Mouse (Mus musculus) CH12F3 (cell line): ENCODE measurements around the gene Ceacam16.

Experiments used
- in situ Hi-C: fragments of 300-500 bp; cut with MboI; formaldehyde crosslinking; loops from 2 replicates; pipeline ENCODE4 v1.14.3; 2020; ENCODE audit warnings: low sequenced_read_pairs

Gene Ceacam16

GRCm38 (mm10) chr7:19844521-19845171 lies 16.5 kb downstream of the Ceacam16 start:
- in situ Hi-C loops = loop anchor here (5.0 kb wide), 1 partner anchor 42 kb away; no protein-coding TSS in a partner anchor

DNA sequence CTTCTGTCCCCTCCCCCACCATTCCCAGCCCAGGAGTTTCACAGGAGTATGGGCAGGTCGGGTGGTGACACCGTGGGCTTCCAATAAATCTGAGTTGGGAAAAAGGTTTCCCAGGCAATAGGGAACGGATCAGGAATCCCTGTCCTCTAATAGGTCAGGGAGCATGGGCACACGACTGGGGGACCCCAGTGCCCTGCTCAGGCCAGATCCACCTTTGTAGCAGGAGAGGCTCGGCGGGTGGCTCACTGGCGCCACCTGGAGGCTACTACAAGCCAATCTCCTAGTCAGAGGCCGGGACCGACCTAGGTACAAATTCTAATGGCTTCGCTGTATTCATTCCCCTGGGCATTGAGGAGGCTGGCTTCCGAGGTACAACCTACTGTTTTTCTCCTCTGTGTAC lies 17.5 kb downstream of the Ceacam16 start:
- in situ Hi-C loops = loop anchor here (5.0 kb wide), 1 partner anchor 41 kb away; no protein-coding TSS in a partner anchor

DNA sequence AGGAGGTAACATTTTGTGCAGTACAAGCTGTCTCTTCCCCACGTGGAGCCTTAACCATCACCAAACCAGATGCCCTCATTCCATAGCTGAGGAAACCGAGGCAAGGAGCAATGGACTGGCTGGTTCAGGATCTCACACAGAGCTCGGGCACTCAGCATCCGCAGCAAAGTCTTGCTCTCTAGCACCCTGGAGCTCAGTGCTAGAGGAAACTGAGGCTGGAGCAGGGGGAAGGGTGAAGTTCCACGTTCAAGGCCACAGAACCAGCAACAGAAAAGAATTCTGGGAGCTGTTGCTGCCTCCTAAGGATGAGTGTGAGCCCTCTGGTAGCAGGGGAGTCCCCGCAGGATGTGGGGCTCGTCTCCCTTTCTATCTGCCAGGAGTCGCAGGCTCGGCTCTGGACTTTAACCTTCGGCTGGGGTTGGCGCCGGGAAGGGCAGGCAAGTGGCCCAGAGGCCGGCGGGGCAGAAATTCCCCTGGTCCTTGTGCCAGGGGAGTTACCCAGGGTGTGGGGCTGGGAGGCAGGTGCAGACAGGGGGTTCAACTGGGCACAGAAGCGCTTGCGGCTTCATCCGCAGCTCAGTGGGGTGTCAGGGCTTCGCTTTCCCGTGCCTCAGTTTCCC lies 18.1 kb downstream of the Ceacam16 start:
- in situ Hi-C loops = loop anchor here (5.0 kb wide), 1 partner anchor 41 kb away; no protein-coding TSS in a partner anchor

GRCm38 (mm10) chr7:19841686-19842413 lies 19.2 kb downstream of the Ceacam16 start:
- in situ Hi-C loops = loop anchor here (5.0 kb wide), 1 partner anchor 40 kb away; no protein-coding TSS in a partner anchor

DNA sequence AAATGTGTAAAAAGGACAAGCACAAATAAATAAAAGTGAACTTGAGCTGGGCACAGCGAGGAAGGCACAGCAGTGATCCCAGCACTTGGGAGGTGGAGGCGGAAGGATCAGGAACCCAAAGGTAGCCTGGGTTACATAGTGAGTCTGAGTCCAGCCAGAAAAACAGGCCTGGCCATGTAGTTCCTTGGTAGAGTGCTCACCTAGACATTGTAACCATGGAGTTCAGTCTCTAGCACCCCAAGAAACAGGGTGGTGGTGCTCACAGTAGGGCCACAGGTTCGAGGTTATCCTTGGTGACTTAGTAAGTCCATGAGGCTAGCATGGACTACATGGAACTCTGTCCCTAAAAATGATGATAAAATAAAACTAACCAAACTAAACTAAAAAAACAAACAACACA lies 20.2 kb downstream of the Ceacam16 start:
- in situ Hi-C loops = loop anchor here (5.0 kb wide), 1 partner anchor 39 kb away; no protein-coding TSS in a partner anchor

DNA sequence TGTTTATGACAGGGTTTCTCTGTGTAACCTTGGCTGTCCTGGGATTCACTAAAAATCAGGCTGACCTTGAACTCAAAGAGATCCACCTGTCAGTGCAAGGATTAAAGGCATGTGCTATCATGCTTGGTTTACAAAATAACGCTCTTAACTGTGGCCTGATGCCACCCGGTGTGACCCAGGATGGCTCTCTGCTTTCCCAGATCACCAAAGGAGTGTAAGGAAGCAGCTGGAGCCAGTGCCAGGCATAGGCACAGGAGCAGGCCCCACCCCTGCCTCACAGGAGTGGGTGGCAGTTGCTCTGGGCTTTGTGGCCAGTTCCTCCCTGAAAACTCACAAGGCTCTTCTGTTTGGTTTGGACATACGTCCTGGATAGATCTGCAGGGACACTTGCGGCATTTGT lies 20.7 kb downstream of the Ceacam16 start:
- in situ Hi-C loops = loop anchor here (5.0 kb wide), 1 partner anchor 38 kb away; no protein-coding TSS in a partner anchor

DNA sequence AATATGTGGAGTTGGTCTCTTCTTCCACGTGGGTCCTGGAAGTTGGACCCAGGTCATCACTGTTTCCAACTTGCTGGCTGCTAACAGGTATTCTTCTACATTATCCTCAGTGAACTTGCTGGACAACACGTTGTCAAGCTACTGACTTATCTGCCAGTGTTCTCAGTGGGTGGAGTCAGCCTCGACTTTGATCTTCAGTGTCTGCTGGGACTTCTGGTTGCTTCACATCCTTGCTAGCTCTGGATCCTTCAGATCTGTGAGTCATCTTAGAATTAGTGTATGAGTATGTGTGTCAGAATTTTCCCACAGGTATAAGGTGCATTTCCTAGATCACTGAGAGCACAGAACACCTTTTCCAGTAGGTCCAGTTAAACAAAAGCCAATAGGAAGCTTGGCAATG lies 24.3 kb downstream of the Ceacam16 start:
- in situ Hi-C loops = no loop called here

DNA sequence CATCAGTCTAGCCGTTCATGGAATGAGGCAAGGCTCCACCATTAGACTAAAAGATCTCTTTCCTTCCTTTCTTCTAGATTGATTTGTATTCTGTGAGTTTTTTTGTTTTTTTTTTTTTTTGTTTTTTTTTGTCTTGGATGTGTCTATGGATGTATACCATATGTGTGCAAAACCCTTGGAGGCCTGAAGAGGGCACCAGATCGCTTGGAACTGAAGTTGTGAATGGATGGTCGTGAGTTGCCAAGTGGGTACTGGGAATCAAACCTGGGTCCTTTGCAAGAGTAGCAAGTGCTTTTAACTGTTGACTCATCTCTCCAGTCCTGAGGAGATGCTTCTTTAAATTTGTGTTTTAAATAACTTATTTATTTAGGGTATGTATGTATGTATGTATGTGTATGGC lies 27.0 kb downstream of the Ceacam16 start:
- in situ Hi-C loops = no loop called here

DNA sequence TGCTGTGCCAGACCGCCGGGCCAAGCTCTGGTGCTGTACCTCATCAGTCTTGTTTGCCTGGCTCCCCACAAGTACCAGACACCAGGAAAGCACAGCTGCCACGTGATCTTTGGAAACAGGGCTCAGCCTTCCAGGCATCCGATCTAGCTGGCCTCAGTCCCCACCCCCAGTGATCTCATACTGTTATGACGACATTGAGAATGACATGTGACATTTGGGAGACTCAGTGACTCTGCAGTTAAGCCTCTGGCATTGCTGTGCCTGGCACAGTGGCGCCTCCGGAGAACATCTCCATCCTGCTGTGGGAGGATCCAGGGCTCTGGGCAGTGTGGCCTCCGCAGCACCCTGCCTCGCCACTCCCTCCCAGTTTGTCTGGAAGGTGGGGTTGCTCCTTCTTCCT lies 29.3 kb downstream of the Ceacam16 start:
- in situ Hi-C loops = no loop called here

DNA sequence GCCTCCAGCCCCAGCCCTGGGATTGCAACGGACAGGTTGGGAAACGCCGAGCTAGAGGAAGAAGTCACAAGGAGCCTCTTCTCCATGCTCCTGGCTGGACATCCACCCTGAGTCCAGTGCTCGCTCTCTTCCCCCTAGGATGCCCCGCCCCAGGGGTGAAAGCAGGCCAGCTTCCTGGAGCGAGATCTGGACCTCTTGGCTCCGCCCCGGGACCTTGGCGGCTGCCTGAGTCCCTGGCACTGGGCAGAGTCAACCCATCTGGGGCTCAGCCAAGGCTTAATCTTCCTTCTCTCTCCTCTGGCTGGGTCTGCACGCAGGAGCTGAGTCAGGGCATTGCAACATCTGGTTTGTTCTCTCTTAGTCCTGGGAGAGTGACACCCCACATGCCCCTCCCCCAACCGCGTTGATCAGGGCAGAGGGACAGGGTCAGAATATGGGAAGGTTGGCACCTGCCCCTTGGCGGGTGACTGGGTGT lies 30.4 kb downstream of the Ceacam16 start:
- in situ Hi-C loops = no loop called here

DNA sequence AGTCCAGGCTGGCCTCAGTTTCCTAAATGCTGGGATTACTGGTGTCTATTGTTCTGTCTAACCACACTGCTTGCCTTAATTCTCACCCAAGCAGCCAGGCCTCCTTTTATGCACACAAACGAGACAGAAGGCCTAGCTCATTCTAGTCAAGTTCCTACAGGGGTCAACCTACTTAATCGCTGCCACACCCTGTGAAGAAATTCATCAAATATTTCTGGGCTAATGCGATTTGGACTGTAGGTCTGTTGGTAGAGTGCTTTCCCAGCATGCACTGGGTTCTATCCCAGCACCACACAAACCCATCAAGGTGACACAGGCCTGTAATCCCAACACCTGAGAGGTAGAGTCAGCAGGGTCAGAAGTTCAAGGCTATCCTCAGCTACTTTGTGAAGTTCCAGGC lies 31.4 kb downstream of the Ceacam16 start:
- in situ Hi-C loops = no loop called here

DNA sequence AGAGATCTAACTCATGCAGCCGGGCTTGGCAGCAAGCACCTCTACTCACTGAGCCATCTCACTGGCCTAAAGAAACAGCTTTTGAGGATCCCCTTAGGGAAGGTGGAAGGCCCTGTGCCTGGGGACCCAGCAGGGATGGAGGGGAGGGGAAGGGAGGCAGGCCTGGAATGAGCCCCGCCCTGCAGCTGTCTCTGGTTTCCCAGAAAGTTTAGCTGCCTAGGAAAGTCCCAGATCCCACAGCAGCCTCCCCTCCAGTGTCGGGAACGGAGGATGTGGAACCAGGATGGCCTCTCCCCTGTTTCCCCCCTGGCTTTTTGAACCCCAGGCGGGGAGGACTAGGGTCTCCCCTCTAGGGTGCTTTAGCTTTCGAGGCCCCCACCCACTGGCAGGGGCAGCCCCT lies 34.3 kb downstream of the Ceacam16 start:
- in situ Hi-C loops = no loop called here

- in situ Hi-C loops = no loop called here
These were observed 36.7 kb downstream of the Ceacam16 start for GRCm38 (mm10) chr7:19824182-19824973.

DNA sequence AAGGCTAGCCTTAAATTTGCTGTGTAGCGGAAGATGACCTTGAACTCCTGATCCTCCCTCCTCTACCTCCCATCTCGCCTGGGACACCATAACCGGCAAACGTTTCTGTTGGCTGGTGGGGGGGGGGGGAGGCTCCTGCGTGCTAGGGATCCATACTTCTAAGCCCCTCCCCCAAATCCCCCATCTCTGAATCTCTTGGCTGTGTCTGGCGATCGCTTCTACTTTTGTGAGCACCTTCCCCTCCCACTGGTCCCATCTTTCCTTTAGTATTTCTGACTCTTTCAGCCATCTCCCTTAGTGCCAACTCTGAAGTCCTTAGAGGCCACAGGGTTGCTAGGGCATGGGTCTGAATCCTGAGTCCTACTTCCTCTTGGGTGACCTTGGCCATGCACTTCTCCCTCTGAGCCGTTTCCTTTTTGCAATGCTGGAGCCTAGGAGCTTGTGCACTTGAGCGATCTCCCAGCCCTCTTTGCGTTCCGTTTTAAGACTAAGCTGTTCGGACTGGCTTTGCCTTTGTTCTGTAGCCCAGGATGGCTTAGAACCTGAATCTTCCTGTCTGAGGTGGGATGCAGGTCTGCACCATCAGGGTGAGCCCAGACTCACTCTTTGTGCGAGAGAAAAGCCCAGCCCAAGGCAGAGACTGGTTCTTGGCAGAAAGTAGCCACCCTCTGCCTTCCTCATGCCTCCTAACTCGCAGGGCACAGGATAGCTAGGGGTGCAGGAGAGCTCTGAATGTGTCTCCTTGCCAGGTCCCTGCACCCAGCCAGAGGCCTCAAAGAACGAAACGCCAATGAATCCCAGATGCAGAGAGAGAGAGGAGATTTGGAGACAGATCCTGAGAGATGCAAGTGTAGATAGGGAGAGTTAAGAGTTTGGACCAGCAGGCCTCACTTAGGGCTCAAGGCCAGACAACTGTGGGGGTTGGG lies 37.6 kb downstream of the Ceacam16 start:
- in situ Hi-C loops = no loop called here

GRCm38 (mm10) chr7:19822604-19823058 lies 38.5 kb downstream of the Ceacam16 start, which contains the start of gene Bcl3:
Gene Bcl3 (minus strand): TSS chr7:19822770.
- in situ Hi-C loops = no loop called here

- in situ Hi-C loops = no loop called here
These were observed 38.9 kb downstream of the Ceacam16 start for GRCm38 (mm10) chr7:19822193-19822592.

GRCm38 (mm10) chr7:19821633-19822032 lies 39.5 kb downstream of the Ceacam16 start:
- in situ Hi-C loops = no loop called here

DNA sequence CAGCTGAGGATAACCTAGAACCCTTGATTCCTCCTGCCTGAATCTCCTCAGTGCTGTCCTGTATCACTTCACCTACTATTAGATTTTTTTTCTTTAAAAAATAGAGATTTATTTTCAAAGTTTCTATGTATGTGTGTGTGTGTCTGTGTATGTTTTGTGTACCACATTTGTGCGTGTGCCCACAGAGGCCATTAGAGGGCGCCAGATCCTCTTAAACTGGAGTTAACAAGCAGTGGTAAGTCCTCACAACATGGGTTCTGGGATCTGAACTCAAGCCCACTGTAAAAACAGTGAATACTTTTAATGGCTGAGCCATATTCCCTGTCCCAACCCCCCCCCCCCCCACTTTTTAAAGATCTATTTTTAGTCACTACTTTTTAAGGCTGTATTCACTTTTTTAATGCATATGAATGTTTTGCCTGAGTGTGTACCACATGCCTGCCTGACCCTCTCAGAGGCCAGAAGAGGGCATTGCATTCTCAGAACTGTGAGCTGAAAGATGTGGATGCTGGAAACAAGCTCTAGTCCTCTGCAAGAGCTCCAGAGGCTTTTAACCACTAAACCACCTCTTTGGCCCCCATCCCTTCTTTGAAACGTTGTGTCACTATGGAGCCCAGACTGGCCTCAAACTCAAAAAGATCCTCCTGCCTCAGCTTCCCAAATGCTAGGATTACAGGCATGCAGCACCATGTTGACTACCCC lies 40.6 kb downstream of the Ceacam16 start:
- in situ Hi-C loops = no loop called here

GRCm38 (mm10) chr7:19818875-19819274 lies 42.2 kb downstream of the Ceacam16 start:
- in situ Hi-C loops = no loop called here
